Mouse (Mus musculus): ENCODE results near the gene Szt2.

DNA sequence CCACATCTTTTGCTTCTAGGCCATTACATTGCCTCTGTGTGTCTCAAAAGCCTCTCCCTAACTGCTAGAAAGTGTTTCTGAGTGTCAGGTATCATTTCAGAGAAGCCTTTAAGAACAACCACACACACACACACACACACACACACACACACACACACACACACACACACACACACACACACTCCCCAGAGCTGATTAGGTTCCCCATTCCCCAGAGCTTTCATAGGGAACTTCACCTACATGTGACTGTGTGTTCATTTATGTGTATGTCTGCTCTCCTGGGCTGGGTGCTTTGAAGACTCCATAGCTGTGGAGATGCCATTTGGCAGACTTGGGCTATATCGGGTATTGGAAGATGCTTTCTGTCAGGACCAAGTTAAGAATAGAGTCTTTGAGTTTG, 16.3 kb upstream of the Szt2 start:
- TF ChIP-seq CTCF (conservative IDR thresholded peaks at IDR 0.05; ENCODE audit: low read length) (no peak), NANOG (IDR thresholded peaks at IDR 0.05; ENCODE audit: borderline replicate concordance, low read length) (no peak), POU5F1 (IDR thresholded peaks at IDR 0.05; ENCODE audit: borderline replicate concordance, low read length) (no peak)
